Mouse (Mus musculus): ENCODE measurements around the gene Prkg2. TPM values are rescaled to one million over a fixed set of nuclear protein-coding genes. Genes with fewer than 3 reads are reported as not detected.

Gene Prkg2
- polyA plus RNA-seq, 1 experiment = 11.3 TPM

DNA sequence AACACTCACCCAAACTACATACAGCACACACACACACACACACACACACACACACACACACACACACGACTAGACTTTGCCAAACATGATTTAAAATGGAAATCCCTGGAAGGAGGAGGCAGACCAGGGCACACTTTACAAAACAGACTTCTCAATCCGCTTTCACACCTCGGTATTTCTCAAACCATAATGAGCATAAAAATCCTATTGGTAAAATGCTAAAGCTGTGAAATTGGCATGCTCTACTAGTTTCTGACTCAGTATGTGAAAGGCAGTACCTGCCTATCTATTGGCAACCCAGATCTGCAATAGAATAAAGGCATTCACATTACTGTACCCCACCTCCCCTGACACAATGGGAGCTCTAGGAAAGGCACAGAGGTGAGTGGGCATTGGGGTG lies 52.1 kb downstream of the Prkg2 start:
- no peaks in the 10 kb centered on the region for H3K4me1 ChIP-seq (ENCODE audit: control insufficient read depth, insufficient read depth, low read length)
- TF ChIP-seq CTCF (IDR thresholded peaks at IDR 0.05; ENCODE audit: borderline replicate concordance, insufficient read depth, low read length) (no peak), POLR2A (IDR thresholded peaks at IDR 0.05; ENCODE audit: low read depth, low read length) (no peak)
- H3K27ac ChIP-seq (ENCODE audit: insufficient read depth, low read length) = no peak overlapping the region
- no peak overlapping the region for H3K4me3 ChIP-seq (ENCODE audit: insufficient read depth, low read length)

DNA sequence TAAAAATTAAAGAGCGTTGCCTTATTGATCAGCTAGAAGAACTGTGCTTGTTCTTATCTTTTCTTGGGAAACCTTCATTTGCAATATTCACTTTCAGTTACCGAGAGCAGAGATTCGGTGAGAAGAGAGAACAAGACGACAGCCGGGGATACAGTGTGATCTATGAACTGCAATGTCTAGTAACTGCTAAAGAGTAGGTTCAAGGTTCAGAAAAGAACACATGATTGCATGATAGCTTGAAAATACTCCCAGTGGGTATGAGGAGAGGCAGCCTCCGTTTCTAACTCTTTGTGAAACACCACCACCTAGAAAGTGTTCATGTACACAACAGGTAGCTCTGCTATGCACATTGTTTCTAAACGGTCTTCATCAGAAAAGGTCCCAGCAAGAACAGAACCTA lies 55.8 kb downstream of the Prkg2 start:
- Histone ChIP-seq H3K4me3 (ENCODE audit: insufficient read depth, low read length) (no peak overlapping the region), H3K27ac (ENCODE audit: insufficient read depth, low read length) (no peak overlapping the region), H3K4me1 (ENCODE audit: control insufficient read depth, insufficient read depth, low read length) (no peaks in the 10 kb centered on the region)
- TF ChIP-seq POLR2A (IDR thresholded peaks at IDR 0.05; ENCODE audit: low read depth, low read length) = no peak
- TF ChIP-seq CTCF (IDR thresholded peaks at IDR 0.05; ENCODE audit: borderline replicate concordance, insufficient read depth, low read length) = no peak

DNA sequence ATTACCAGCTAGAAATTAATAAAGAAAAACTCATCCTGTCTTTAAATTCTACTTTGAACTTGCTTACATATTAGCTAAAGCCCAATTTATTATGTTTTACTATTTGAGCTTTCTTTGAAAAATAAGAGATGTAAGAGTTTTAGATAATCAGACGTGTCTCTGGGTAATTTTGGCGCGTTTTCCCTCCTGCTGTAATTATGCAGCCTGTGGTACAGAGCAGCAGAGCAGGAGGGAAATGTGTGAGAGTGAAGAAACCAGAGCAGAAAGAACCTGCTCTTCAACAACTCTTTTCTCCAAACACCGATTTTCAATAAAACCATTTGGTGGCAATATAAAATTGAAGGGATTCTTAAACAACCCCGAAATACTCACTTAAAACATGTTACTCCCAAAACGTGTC lies 58.8 kb downstream of the Prkg2 start:
- Histone ChIP-seq H3K4me3 (ENCODE audit: insufficient read depth, low read length) (no peak overlapping the region), H3K4me1 (ENCODE audit: control insufficient read depth, insufficient read depth, low read length) (no peaks in the 10 kb centered on the region)
- TF ChIP-seq CTCF (IDR thresholded peaks at IDR 0.05; ENCODE audit: borderline replicate concordance, insufficient read depth, low read length) (no peak), POLR2A (IDR thresholded peaks at IDR 0.05; ENCODE audit: low read depth, low read length) (no peak)

DNA sequence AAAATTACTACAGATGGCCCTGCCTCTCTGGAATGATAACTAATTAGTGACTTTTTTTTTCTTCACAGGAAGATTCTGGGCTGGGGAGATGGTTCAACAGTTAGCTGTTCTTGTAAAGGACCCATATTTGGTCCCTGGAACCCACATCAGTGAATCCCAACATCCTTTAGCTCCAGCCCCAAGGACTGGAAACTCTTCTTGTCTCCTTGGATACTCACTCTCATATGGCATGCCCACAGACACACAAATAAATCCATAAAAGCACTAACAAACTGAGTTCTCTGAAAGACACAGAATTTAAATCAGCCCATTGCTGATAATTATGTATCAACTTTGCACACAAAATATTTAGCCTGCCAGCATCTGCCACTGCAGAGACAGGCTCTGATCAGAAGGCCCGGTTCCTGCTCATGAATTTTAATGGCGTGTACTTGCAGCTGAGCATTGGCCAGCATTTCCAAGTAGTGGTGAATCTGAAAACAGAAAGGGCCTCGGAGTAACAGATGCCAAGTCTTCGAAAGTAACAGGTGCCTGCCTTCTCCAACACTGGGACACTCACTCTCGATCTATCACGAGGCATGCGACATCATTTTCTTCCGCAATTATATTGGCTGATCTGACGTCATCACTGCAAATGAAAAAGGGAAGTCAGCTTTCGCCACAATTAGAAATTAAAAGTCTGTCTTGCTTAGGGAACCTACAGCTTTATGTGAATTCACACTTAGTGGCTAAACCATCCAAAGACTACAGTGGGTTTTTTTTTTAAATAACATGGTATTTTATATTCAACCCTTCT lies 61.1 kb downstream of the Prkg2 start:
- no peak for TF ChIP-seq POLR2A (IDR thresholded peaks at IDR 0.05; ENCODE audit: low read depth, low read length)
- TF ChIP-seq CTCF (IDR thresholded peaks at IDR 0.05; ENCODE audit: borderline replicate concordance, insufficient read depth, low read length) = no peak

More for the DNA sequence above, 58.8 kb downstream of the Prkg2 start:
- H3K27ac ChIP-seq (ENCODE audit: insufficient read depth, low read length) = no peak overlapping the region

DNA sequence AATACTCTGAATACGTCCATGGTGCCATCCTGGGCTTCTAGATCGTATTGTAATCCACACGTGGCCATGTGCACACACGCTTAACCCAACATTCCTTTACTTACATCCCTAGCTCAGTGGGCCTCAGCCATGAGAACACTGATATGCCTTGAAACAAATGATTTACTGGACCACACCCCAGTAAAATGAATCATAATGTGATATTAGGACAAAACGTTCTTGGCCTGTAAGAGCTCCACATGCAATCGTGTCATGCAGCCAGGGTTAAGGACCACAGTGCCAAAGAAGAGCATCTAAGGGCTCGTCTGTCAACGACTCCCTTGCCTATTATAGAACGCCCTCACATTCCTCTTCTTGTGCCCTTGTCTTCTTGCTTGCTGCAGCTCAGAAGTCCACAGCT lies 70.5 kb downstream of the Prkg2 start:
- H3K4me3 ChIP-seq (ENCODE audit: insufficient read depth, low read length) = no peak overlapping the region
- no peak for TF ChIP-seq POLR2A (IDR thresholded peaks at IDR 0.05; ENCODE audit: low read depth, low read length)
- no peak for TF ChIP-seq CTCF (IDR thresholded peaks at IDR 0.05; ENCODE audit: borderline replicate concordance, insufficient read depth, low read length)
- no peaks in the 10 kb centered on the region for H3K4me1 ChIP-seq (ENCODE audit: control insufficient read depth, insufficient read depth, low read length)
- no peak overlapping the region for H3K27ac ChIP-seq (ENCODE audit: insufficient read depth, low read length)

More for the DNA sequence above, 61.1 kb downstream of the Prkg2 start:
- no peaks in the 10 kb centered on the region for H3K4me1 ChIP-seq (ENCODE audit: control insufficient read depth, insufficient read depth, low read length)
- no peak overlapping the region for H3K27ac ChIP-seq (ENCODE audit: insufficient read depth, low read length)
- no peak overlapping the region for H3K4me3 ChIP-seq (ENCODE audit: insufficient read depth, low read length)

DNA sequence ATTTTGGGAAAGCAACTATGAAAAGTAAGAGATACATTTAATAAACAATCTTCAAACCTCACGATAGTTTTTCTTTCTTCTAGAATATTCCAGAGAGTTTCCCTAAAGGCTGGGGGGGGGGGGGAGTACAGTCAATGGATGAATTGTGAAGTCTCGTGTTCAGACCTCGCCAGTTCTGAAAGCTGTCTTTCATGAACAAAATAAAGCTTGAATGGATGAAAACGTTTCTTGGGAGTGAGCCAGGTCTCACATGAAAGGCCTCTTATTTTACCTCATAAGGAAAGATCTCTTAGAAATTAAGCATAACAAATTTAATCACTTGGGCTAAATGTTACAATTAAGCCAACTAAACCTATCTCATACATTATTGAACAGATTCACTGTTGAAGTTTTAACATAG lies 72.0 kb downstream of the Prkg2 start:
- H3K27ac ChIP-seq (ENCODE audit: insufficient read depth, low read length) = no peak overlapping the region
- H3K4me3 ChIP-seq (ENCODE audit: insufficient read depth, low read length) = no peak overlapping the region
- H3K4me1 ChIP-seq (ENCODE audit: control insufficient read depth, insufficient read depth, low read length) = no peaks in the 10 kb centered on the region
- TF ChIP-seq POLR2A (IDR thresholded peaks at IDR 0.05; ENCODE audit: low read depth, low read length) (no peak), CTCF (IDR thresholded peaks at IDR 0.05; ENCODE audit: borderline replicate concordance, insufficient read depth, low read length) (no peak)

DNA sequence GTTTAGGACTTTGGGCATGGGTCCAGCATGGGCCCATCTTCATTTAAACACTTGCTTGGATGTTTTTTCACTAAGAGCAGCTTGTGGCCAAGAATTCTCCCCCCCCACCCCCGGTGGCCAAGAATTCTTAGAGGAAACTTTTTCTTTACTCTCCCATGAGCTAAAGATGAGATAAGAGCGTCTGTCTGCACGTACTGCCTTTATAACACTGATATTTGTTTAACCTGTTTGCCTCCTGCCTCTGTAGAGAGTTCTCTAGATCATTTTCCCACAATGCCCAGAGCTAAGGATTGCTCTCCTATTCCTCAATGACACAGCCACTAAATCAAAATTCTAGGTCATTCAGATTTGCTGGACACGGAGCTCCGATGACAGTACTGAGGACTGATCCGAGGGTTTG lies 72.8 kb downstream of the Prkg2 start:
- no peak for TF ChIP-seq CTCF (IDR thresholded peaks at IDR 0.05; ENCODE audit: borderline replicate concordance, insufficient read depth, low read length)
- TF ChIP-seq POLR2A (IDR thresholded peaks at IDR 0.05; ENCODE audit: low read depth, low read length) = no peak
- no peak overlapping the region for H3K27ac ChIP-seq (ENCODE audit: insufficient read depth, low read length)
- no peak overlapping the region for H3K4me3 ChIP-seq (ENCODE audit: insufficient read depth, low read length)
- no peaks in the 10 kb centered on the region for H3K4me1 ChIP-seq (ENCODE audit: control insufficient read depth, insufficient read depth, low read length)

DNA sequence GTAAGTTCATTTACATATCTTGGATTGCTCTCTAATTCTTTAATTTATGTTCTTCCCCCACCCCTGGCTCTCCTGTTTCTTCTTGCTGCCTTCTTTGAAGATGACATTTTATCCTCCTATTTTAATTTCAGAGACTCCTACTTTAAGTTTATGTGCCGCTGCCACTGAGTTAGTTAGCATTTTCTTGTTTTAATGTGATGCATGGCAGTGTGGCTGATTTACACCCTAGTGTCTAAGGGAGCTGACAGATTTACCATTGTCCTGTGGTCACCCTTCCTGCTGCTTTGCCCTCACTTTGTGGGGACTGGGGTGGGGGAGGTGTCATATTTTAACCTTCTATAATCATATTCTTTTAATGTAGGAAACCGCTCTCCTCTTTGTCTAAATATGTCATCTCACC lies 74.7 kb downstream of the Prkg2 start:
- TF ChIP-seq POLR2A (IDR thresholded peaks at IDR 0.05; ENCODE audit: low read depth, low read length) = no peak
- no peak for TF ChIP-seq CTCF (IDR thresholded peaks at IDR 0.05; ENCODE audit: borderline replicate concordance, insufficient read depth, low read length)
- no peak overlapping the region for H3K4me3 ChIP-seq (ENCODE audit: insufficient read depth, low read length)
- H3K4me1 ChIP-seq (ENCODE audit: control insufficient read depth, insufficient read depth, low read length) = no peaks in the 10 kb centered on the region
- no peak overlapping the region for H3K27ac ChIP-seq (ENCODE audit: insufficient read depth, low read length)

DNA sequence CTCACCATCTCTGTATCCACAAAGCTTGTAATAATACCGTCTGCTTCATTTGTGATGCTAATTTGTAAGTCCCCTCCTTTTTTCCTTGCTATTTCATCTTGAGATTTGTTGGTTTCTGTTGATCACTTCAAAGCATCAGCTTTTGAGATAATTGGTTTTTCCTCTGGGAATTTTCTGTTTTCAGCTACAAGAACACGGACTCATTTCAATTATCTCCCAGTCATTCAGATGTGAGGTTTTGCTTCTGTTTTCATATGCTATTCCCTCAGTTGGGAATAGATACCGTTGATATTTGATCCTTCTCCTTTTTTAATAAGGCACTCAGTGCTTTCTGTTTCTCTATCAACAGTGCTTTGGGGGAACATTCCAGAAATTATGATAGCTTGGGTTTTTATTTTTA lies 81.6 kb downstream of the Prkg2 start:
- TF ChIP-seq CTCF (IDR thresholded peaks at IDR 0.05; ENCODE audit: borderline replicate concordance, insufficient read depth, low read length) = no peak
- no peak for TF ChIP-seq POLR2A (IDR thresholded peaks at IDR 0.05; ENCODE audit: low read depth, low read length)
- Histone ChIP-seq H3K4me1 (ENCODE audit: control insufficient read depth, insufficient read depth, low read length) (no peaks in the 10 kb centered on the region), H3K4me3 (ENCODE audit: insufficient read depth, low read length) (no peak overlapping the region), H3K27ac (ENCODE audit: insufficient read depth, low read length) (no peak overlapping the region)

DNA sequence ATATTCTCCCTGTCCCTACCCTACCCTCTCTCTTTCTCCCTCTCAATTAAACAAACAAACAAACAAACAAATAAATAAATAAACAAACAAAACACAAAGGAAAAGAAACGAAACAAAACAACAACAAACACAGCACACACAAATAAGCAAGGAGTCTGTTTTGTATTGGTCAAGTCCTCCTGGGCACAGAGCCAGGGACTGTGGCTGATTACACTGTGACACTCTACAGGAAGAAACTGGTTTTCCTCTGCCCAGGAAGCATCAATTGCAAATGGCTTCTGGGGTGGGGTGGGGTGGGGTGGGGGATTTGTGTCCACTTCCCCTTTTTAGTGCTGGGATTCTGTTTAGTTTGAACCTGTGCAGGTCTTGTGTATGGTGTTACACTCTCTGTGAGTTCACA lies 83.8 kb downstream of the Prkg2 start:
- Histone ChIP-seq H3K4me3 (ENCODE audit: insufficient read depth, low read length) (no peak overlapping the region), H3K27ac (ENCODE audit: insufficient read depth, low read length) (no peak overlapping the region), H3K4me1 (ENCODE audit: control insufficient read depth, insufficient read depth, low read length) (peaks cover 3% of the 10 kb centered on the region)
- TF ChIP-seq CTCF (IDR thresholded peaks at IDR 0.05; ENCODE audit: borderline replicate concordance, insufficient read depth, low read length) (no peak), POLR2A (IDR thresholded peaks at IDR 0.05; ENCODE audit: low read depth, low read length) (no peak)

Measured in embryonic fibroblast, embryonic 13.5 days (primary cell).